ENCODE assay signal across 14 mouse cellular contexts in genomic region chr4:129577688-129578087, GRCm38 (mm10). TPM values are rescaled to one million over a fixed set of nuclear protein-coding genes. Genes with fewer than 3 reads are reported as not detected.
DNase-seq lines count a peak whose midpoint lies in the region; ATAC-seq and TF ChIP-seq lines count a peak whose summit lies in the region.
"Had no signal": no experiment of that assay in that cellular context is flagged by ENCODE, and none has a peak within 500 bp of the region (broad histone marks: within the 10 kb centered on the region; RNA-seq: fewer than 3 reads in every experiment).

No protein-coding gene starts in this region.

- DNase-seq in heart, adult 18-20 months = no peak
- DNase-seq in hindbrain, embryonic 14.5 days (ENCODE audit: low spot score) = no peak
- no peak for DNase-seq in liver, embryonic 11.5 days (ENCODE audit: low spot score)
- no peak for DNase-seq in liver
- DNase-seq in frontal cortex, postnatal 10 days (ENCODE audit: low spot score in 2 of 2) = no peak
- DNase-seq in midbrain, postnatal 0 days (ENCODE audit: low spot score) = no peak

- no peak for TF ChIP-seq CTCF in midbrain, postnatal 0 days (IDR thresholded peaks at IDR 0.05)

- 80% methylated on average over 7 of the region's 7 CpGs for WGBS in heart, embryonic 11.5 days (ENCODE audit: insufficient replicate concordance)
- WGBS in hindbrain, embryonic 13.5 days = 82% methylated on average over 7 of the region's 7 CpGs
- 83% methylated on average over 7 of the region's 7 CpGs for WGBS in hindbrain, embryonic 14.5 days
- WGBS in liver, embryonic 11.5 days = 73% methylated on average over 7 of the region's 7 CpGs
- WGBS in midbrain, postnatal 0 days = 81% methylated on average over 7 of the region's 7 CpGs

- peaks cover 6% of the 10 kb centered on the region; the same call in 1 of the 2 replicates for H3K4me1 ChIP-seq in heart, embryonic 11.5 days (ENCODE audit: control insufficient read depth, insufficient read depth, low read length)
- H3K4me1 ChIP-seq in hindbrain, embryonic 13.5 days (replicated peaks) = peaks cover 7% of the 10 kb centered on the region; the same call in 1 of the 2 replicates
- H3K4me1 ChIP-seq in hindbrain, embryonic 14.5 days (replicated peaks; ENCODE audit: control insufficient read depth, insufficient read depth, low read length) = no peaks in the 10 kb centered on the region
- peaks cover 4% of the 10 kb centered on the region for H3K4me1 ChIP-seq in liver, embryonic 11.5 days (replicated peaks; ENCODE audit: control insufficient read depth, insufficient read depth, low read length)
- H3K4me1 ChIP-seq in midbrain, postnatal 0 days (ENCODE audit: insufficient read depth, low read length) = 0 out of 2 replicates have a peak, but pooled peaks cover 3% of the 10 kb centered on the region
- H3K4me1 ChIP-seq: stomach, embryonic 15.5 days had no signal

- H3K27ac ChIP-seq in heart, embryonic 11.5 days (ENCODE audit: low read depth, low read length) = 0 out of 2 replicates have a peak overlapping the region, but pooled peaks have one; percentile 50
- H3K27ac ChIP-seq in hindbrain, embryonic 13.5 days = no peak overlapping the region
- no peak overlapping the region for H3K27ac ChIP-seq in hindbrain, embryonic 14.5 days
- no peak overlapping the region for H3K27ac ChIP-seq in liver, embryonic 11.5 days (ENCODE audit: low read depth, low read length)
- H3K27ac ChIP-seq in midbrain, postnatal 0 days (ENCODE audit: low read depth, low read length) = no peak overlapping the region
- H3K27ac ChIP-seq: layer of hippocampus, adult 2 months; stomach, embryonic 15.5 days had no signal

- no peaks in the 10 kb centered on the region for H3K9me3 ChIP-seq in heart, embryonic 11.5 days (replicated peaks; ENCODE audit: control insufficient read depth, low read length)
- H3K9me3 ChIP-seq in hindbrain, embryonic 13.5 days = no peaks in the 10 kb centered on the region
- no peaks in the 10 kb centered on the region for H3K9me3 ChIP-seq in hindbrain, embryonic 14.5 days (ENCODE audit: control insufficient read depth, low read length)
- no peaks in the 10 kb centered on the region for H3K9me3 ChIP-seq in liver, embryonic 11.5 days (ENCODE audit: control insufficient read depth, low read length)
- no peaks in the 10 kb centered on the region for H3K9me3 ChIP-seq in midbrain, postnatal 0 days (ENCODE audit: low read length)
- H3K9me3 ChIP-seq: stomach, embryonic 15.5 days had no signal

- no peak for ATAC-seq in heart, embryonic 11.5 days (replicated peaks; ENCODE audit: insufficient number of reproducible peaks, low FRiP score, low TSS enrichment)
- ATAC-seq in hindbrain, embryonic 13.5 days (ENCODE audit: low FRiP score) = no peak
- no peak for ATAC-seq in hindbrain, embryonic 14.5 days (ENCODE audit: low FRiP score)
- ATAC-seq in liver, embryonic 11.5 days (replicated peaks; ENCODE audit: low FRiP score) = no peak
- ATAC-seq in midbrain, postnatal 0 days (ENCODE audit: low FRiP score) = no peak

- H3K9ac ChIP-seq in heart, embryonic 11.5 days (ENCODE audit: low read depth, low read length) = no peak overlapping the region
- H3K9ac ChIP-seq in hindbrain, embryonic 13.5 days = 0 out of 2 replicates have a peak overlapping the region, but pooled peaks have one; percentile 57
- no peak overlapping the region for H3K9ac ChIP-seq in hindbrain, embryonic 14.5 days
- no peak overlapping the region; the same call in 1 of the 2 replicates for H3K9ac ChIP-seq in liver, embryonic 11.5 days (ENCODE audit: low read depth, low read length)
- no peak overlapping the region for H3K9ac ChIP-seq in midbrain, postnatal 0 days (replicated peaks; ENCODE audit: low read length, poor library complexity, severe bottlenecking)
- H3K9ac ChIP-seq: stomach, embryonic 15.5 days had no signal

- no peak overlapping the region for H3K4me2 ChIP-seq in heart, embryonic 11.5 days
- no peak overlapping the region for H3K4me2 ChIP-seq in hindbrain, embryonic 13.5 days
- no peak overlapping the region for H3K4me2 ChIP-seq in hindbrain, embryonic 14.5 days (replicated peaks)
- peak overlapping the region; percentile 42; the same call in 1 of the 2 replicates for H3K4me2 ChIP-seq in liver, embryonic 11.5 days
- H3K4me2 ChIP-seq in midbrain, postnatal 0 days (ENCODE audit: low read depth, low read length, poor library complexity, severe bottlenecking) = no peak overlapping the region
- H3K4me2 ChIP-seq: stomach, embryonic 15.5 days had no signal

- no peak overlapping the region for H3K4me3 ChIP-seq in heart, embryonic 11.5 days (ENCODE audit: low read depth, low read length)
- no peak overlapping the region for H3K4me3 ChIP-seq in hindbrain, embryonic 13.5 days
- H3K4me3 ChIP-seq in hindbrain, embryonic 14.5 days (replicated peaks; ENCODE audit: low read length) = no peak overlapping the region
- no peak overlapping the region for H3K4me3 ChIP-seq in liver, embryonic 11.5 days (ENCODE audit: low read depth, low read length)
- no peak overlapping the region for H3K4me3 ChIP-seq in midbrain, postnatal 0 days (ENCODE audit: low read depth, low read length)
- H3K4me3 ChIP-seq: erythroblast, embryonic 14.5 days; layer of hippocampus, adult 2 months; stomach, embryonic 15.5 days had no signal

- H3K27me3 ChIP-seq in heart, embryonic 11.5 days (ENCODE audit: control insufficient read depth, insufficient read depth, low read length) = no peaks in the 10 kb centered on the region
- 0 out of 2 replicates have a peak, but pooled peaks cover 5% of the 10 kb centered on the region for H3K27me3 ChIP-seq in hindbrain, embryonic 13.5 days
- H3K27me3 ChIP-seq in hindbrain, embryonic 14.5 days (ENCODE audit: control insufficient read depth, insufficient read depth, low read length) = no peaks in the 10 kb centered on the region
- H3K27me3 ChIP-seq in liver, embryonic 11.5 days (replicated peaks; ENCODE audit: control insufficient read depth, insufficient read depth, low read length) = no peaks in the 10 kb centered on the region
- no peaks in the 10 kb centered on the region; the same call in 1 of the 2 replicates for H3K27me3 ChIP-seq in midbrain, postnatal 0 days (ENCODE audit: insufficient read depth, low read length)
- H3K27me3 ChIP-seq: stomach, embryonic 15.5 days had no signal

- H3K36me3 ChIP-seq in heart, embryonic 11.5 days (ENCODE audit: control insufficient read depth, insufficient read depth, low read length) = no peaks in the 10 kb centered on the region
- no peaks in the 10 kb centered on the region for H3K36me3 ChIP-seq in hindbrain, embryonic 13.5 days
- no peaks in the 10 kb centered on the region for H3K36me3 ChIP-seq in hindbrain, embryonic 14.5 days (replicated peaks; ENCODE audit: control insufficient read depth, insufficient read depth)
- no peaks in the 10 kb centered on the region for H3K36me3 ChIP-seq in liver, embryonic 11.5 days (ENCODE audit: control insufficient read depth, insufficient read depth, low read length)
- no peaks in the 10 kb centered on the region for H3K36me3 ChIP-seq in midbrain, postnatal 0 days (ENCODE audit: insufficient read depth, low read length)
- H3K36me3 ChIP-seq: stomach, embryonic 15.5 days had no signal

RNA-seq across cellular contexts. Expression of gene Fam167b, which starts 0.7 kb away (rescaled TPM):
- 3.6 TPM in 2 replicates for polyA plus RNA-seq in heart, embryonic 11.5 days (2014; fragmentation: Nextera tagmentation; extraction: Ambion mirVana)
- under 1 TPM in 1 of 2 experiments, not detected in 1; 0.44 TPM for total RNA-seq in heart, adult 18-20 months (2021)
- polyA plus RNA-seq in hindbrain, embryonic 13.5 days (2015; fragmentation: Nextera tagmentation; extraction: Ambion mirVana) = 0.80 and 0.87 TPM in 2 replicates
- polyA plus RNA-seq in hindbrain, embryonic 14.5 days (2014; fragmentation: Nextera tagmentation; extraction: Ambion mirVana) = 0.39 and 1.0 TPM in 2 replicates
- polyA plus RNA-seq in liver, embryonic 11.5 days (2014; fragmentation: Nextera tagmentation; extraction: Ambion mirVana) = 9.2 and 9.3 TPM in 2 replicates
- total RNA-seq in midbrain, postnatal 0 days (2014; rRNA removed) = not detected in 2 replicates
- not detected in 2 replicates for polyA plus RNA-seq in midbrain, postnatal 0 days (2015; fragmentation: Nextera tagmentation; extraction: Ambion mirVana)
- total RNA-seq: hematopoietic stem cell, adult 5-6 weeks; monocyte, adult 5-6 weeks had no signal
- polyA plus RNA-seq: erythroblast, embryonic 14.5 days; forebrain, embryonic 14.5 days had no signal

RNA-seq across cellular contexts. Expression of gene Lck, which starts 4.2 kb away (rescaled TPM):
- 3.6 and 4.6 TPM in 2 replicates for polyA plus RNA-seq in heart, embryonic 11.5 days (2014; fragmentation: Nextera tagmentation; extraction: Ambion mirVana)
- 1 to 10 TPM in 1 of 2 experiments, under 1 TPM in 1; 0.32 to 5.0 TPM for total RNA-seq in heart, adult 18-20 months (2021)
- 7.6 and 11.1 TPM in 2 replicates for polyA plus RNA-seq in hindbrain, embryonic 13.5 days (2015; fragmentation: Nextera tagmentation; extraction: Ambion mirVana)
- 10.6 and 13.0 TPM in 2 replicates for polyA plus RNA-seq in hindbrain, embryonic 14.5 days (2014; fragmentation: Nextera tagmentation; extraction: Ambion mirVana)
- 5.5 and 6.0 TPM in 2 replicates for polyA plus RNA-seq in liver, embryonic 11.5 days (2014; fragmentation: Nextera tagmentation; extraction: Ambion mirVana)
- total RNA-seq in midbrain, postnatal 0 days (2014; rRNA removed) = 17.5 and 20.4 TPM in 2 replicates
- polyA plus RNA-seq in midbrain, postnatal 0 days (2015; fragmentation: Nextera tagmentation; extraction: Ambion mirVana) = 17.5 and 20.7 TPM in 2 replicates

RNA-seq across cellular contexts. Expression of gene Eif3i, which starts 22.8 kb away (rescaled TPM):
- 194 and 200 TPM in 2 replicates for polyA plus RNA-seq in heart, embryonic 11.5 days (2014; fragmentation: Nextera tagmentation; extraction: Ambion mirVana)
- 100 to 1,000 TPM; 114 to 126 TPM for total RNA-seq in heart, adult 18-20 months (2021)
- polyA plus RNA-seq in hindbrain, embryonic 13.5 days (2015; fragmentation: Nextera tagmentation; extraction: Ambion mirVana) = 208 and 212 TPM in 2 replicates
- 226 and 227 TPM in 2 replicates for polyA plus RNA-seq in hindbrain, embryonic 14.5 days (2014; fragmentation: Nextera tagmentation; extraction: Ambion mirVana)
- polyA plus RNA-seq in liver, embryonic 11.5 days (2014; fragmentation: Nextera tagmentation; extraction: Ambion mirVana) = 329 and 341 TPM in 2 replicates
- 282 and 300 TPM in 2 replicates for total RNA-seq in midbrain, postnatal 0 days (2014; rRNA removed)
- 213 and 222 TPM in 2 replicates for polyA plus RNA-seq in midbrain, postnatal 0 days (2015; fragmentation: Nextera tagmentation; extraction: Ambion mirVana)

RNA-seq across cellular contexts. Expression of gene Tmem234, which starts 22.8 kb away (rescaled TPM):
- 170 and 177 TPM in 2 replicates for polyA plus RNA-seq in heart, embryonic 11.5 days (2014; fragmentation: Nextera tagmentation; extraction: Ambion mirVana)
- 10 to 100 TPM; 40.6 to 45.1 TPM for total RNA-seq in heart, adult 18-20 months (2021)
- 195 and 196 TPM in 2 replicates for polyA plus RNA-seq in hindbrain, embryonic 13.5 days (2015; fragmentation: Nextera tagmentation; extraction: Ambion mirVana)
- polyA plus RNA-seq in hindbrain, embryonic 14.5 days (2014; fragmentation: Nextera tagmentation; extraction: Ambion mirVana) = 166 and 188 TPM in 2 replicates
- polyA plus RNA-seq in liver, embryonic 11.5 days (2014; fragmentation: Nextera tagmentation; extraction: Ambion mirVana) = 207 and 228 TPM in 2 replicates
- 146 and 189 TPM in 2 replicates for total RNA-seq in midbrain, postnatal 0 days (2014; rRNA removed)
- polyA plus RNA-seq in midbrain, postnatal 0 days (2015; fragmentation: Nextera tagmentation; extraction: Ambion mirVana) = 210 and 232 TPM in 2 replicates

RNA-seq across cellular contexts. Expression of gene Hdac1, which starts 35.2 kb away (rescaled TPM):
- polyA plus RNA-seq in heart, embryonic 11.5 days (2014; fragmentation: Nextera tagmentation; extraction: Ambion mirVana) = 154 and 175 TPM in 2 replicates
- total RNA-seq in heart, adult 18-20 months (2021) = 10 to 100 TPM; 12.5 to 17.5 TPM
- polyA plus RNA-seq in hindbrain, embryonic 13.5 days (2015; fragmentation: Nextera tagmentation; extraction: Ambion mirVana) = 111 and 113 TPM in 2 replicates
- polyA plus RNA-seq in hindbrain, embryonic 14.5 days (2014; fragmentation: Nextera tagmentation; extraction: Ambion mirVana) = 76.0 and 79.8 TPM in 2 replicates
- 215 and 223 TPM in 2 replicates for polyA plus RNA-seq in liver, embryonic 11.5 days (2014; fragmentation: Nextera tagmentation; extraction: Ambion mirVana)
- total RNA-seq in midbrain, postnatal 0 days (2014; rRNA removed) = 28.3 and 31.2 TPM in 2 replicates
- polyA plus RNA-seq in midbrain, postnatal 0 days (2015; fragmentation: Nextera tagmentation; extraction: Ambion mirVana) = 48.4 and 48.9 TPM in 2 replicates
